Mouse (Mus musculus): ENCODE data around the gene Vav3. TPM values are rescaled to one million over a fixed set of nuclear protein-coding genes. Genes with fewer than 3 reads are reported as not detected.

Gene Vav3
- total and polyA plus RNA-seq, 3 experiments = 0.08 TPM; not detected in 2

DNA sequence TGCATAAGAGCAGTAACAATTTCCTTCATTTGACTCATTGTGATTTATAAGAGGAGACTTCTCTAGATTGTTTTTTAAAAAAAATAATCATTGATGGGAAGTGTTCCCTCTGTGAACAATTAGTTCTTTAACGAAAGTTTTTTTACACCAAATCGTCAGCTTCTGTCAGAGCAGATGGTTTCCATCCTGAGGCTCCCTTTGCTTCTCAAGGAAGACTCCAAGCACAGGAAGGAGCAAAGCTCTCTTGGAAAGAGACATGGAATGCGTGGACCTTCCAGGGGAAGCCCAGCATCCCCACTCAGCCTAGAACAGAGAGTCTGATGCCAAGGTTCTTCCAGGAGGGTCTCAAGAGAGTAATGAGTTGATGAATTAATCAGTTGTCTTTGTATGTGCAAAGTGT lies 281.3 kb downstream of the Vav3 start:
- no peak for TF ChIP-seq JUND (conservative IDR thresholded peaks at IDR 0.05; ENCODE audit: low read depth, low read length)
- no peak overlapping the region for H3K4me3 ChIP-seq (replicated peaks in 1 of 3; ENCODE audit: low read depth in 2 of 3, low read length in 2 of 3, poor library complexity in 1 of 3)
- in situ Hi-C loops (cut with MboI; ENCODE audit: low pct_ligation_motif_present, low pct_unique_long_range_greater_than_20kb, low sequenced_read_pairs) = no loop called here

DNA sequence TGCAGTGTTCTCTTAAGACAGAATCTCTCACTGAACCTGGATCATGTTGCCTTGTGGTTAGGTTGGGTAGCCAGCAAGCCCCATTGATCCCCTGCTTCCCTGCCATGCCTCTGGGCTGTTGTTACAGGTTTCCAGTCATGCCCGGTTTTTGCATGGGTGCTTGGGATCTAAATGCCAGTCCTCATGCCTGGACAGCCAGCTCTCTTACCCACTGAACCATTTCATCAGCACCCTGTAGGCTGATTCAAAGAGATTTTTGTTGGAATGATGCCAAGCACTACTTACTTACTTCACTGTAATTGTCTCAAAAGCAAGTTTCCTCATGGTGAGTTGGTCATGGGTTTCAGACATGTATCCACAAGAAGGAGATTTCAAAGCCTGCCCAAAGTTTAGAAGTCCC lies 281.9 kb downstream of the Vav3 start:
- dilution Hi-C loops (cut with MboI; ENCODE audit: extremely low pct_ligation_motif_present, extremely low pct_unique_long_range_greater_than_20kb, low sequenced_read_pairs) = no loop called here
- Histone ChIP-seq H3K27me3 (replicated peaks) (no peaks in the 10 kb centered on the region), H3K27ac (ENCODE audit: insufficient read depth, low read depth) (no peak overlapping the region), H3K9ac (ENCODE audit: insufficient read depth, low read depth) (no peak overlapping the region), H3K4me1 (ENCODE audit: control insufficient read depth in 1 of 2, insufficient read depth in 2 of 2) (no peaks in the 10 kb centered on the region), H3K4me2 (ENCODE audit: insufficient read depth, low read depth, poor library complexity, severe bottlenecking) (no peak overlapping the region), H3K79me2 (replicated peaks; ENCODE audit: control insufficient read depth, extremely low read depth, insufficient read depth, poor library complexity, severe bottlenecking) (no peaks in the 10 kb centered on the region), H3K9me3 (replicated peaks; ENCODE audit: low read length) (peaks cover 23% of the 10 kb centered on the region), H3K36me3 (replicated peaks in 1 of 2; ENCODE audit: control insufficient read depth in 1 of 2, insufficient read depth in 1 of 2, low read length in 1 of 2) (no peaks in the 10 kb centered on the region), H3K4me3 (replicated peaks in 1 of 3; ENCODE audit: low read depth in 2 of 3, low read length in 2 of 3, poor library complexity in 1 of 3) (no peak overlapping the region)
- DNase-seq (ENCODE audit: extremely low read depth) = no peak
- in situ Hi-C loops (cut with MboI; ENCODE audit: low pct_ligation_motif_present, low pct_unique_long_range_greater_than_20kb, low sequenced_read_pairs) = no loop called here
- no peak for TF ChIP-seq TBP (conservative IDR thresholded peaks at IDR 0.05; ENCODE audit: low read depth, low read length)
- no peak for TF ChIP-seq USF1 (IDR thresholded peaks at IDR 0.05; ENCODE audit: low read depth, low read length)
- TF ChIP-seq RAD21 (IDR thresholded peaks at IDR 0.05; ENCODE audit: low read depth, low read length) = no peak
- no peak for TF ChIP-seq MAZ (IDR thresholded peaks at IDR 0.05; ENCODE audit: low read depth, low read length)
- TF ChIP-seq MAX (IDR thresholded peaks at IDR 0.05; ENCODE audit: low read length) = no peak
- no peak for TF ChIP-seq CTCF (conservative IDR thresholded peaks at IDR 0.05 in 1 of 2, IDR thresholded peaks at IDR 0.05 in 1 of 2; ENCODE audit: low read depth in 2 of 2, low read length in 2 of 2)
- TF ChIP-seq POLR2AphosphoS2 (IDR thresholded peaks at IDR 0.05; ENCODE audit: low read depth, low read length) = no peak
- no peak for TF ChIP-seq ZKSCAN1 (IDR thresholded peaks at IDR 0.05; ENCODE audit: borderline replicate concordance, low read depth, low read length)
- TF ChIP-seq CHD2 (IDR thresholded peaks at IDR 0.05; ENCODE audit: low read length) = no peak
- TF ChIP-seq ZNF384 (IDR thresholded peaks at IDR 0.05; ENCODE audit: low read depth, low read length) = no peak
- TF ChIP-seq RCOR1 (conservative IDR thresholded peaks at IDR 0.05; ENCODE audit: low read depth, low read length) = no peak

More for the DNA sequence above, 281.3 kb downstream of the Vav3 start:
- Histone ChIP-seq H3K4me1 (ENCODE audit: control insufficient read depth in 1 of 2, insufficient read depth in 2 of 2) (no peaks in the 10 kb centered on the region), H3K9me3 (replicated peaks; ENCODE audit: low read length) (peaks cover 21% of the 10 kb centered on the region), H3K27ac (ENCODE audit: insufficient read depth, low read depth) (no peak overlapping the region), H3K79me2 (replicated peaks; ENCODE audit: control insufficient read depth, extremely low read depth, insufficient read depth, poor library complexity, severe bottlenecking) (no peaks in the 10 kb centered on the region), H3K4me2 (ENCODE audit: insufficient read depth, low read depth, poor library complexity, severe bottlenecking) (no peak overlapping the region), H3K36me3 (replicated peaks in 1 of 2; ENCODE audit: control insufficient read depth in 1 of 2, insufficient read depth in 1 of 2, low read length in 1 of 2) (no peaks in the 10 kb centered on the region), H3K9ac (ENCODE audit: insufficient read depth, low read depth) (no peak overlapping the region), H3K27me3 (replicated peaks) (no peaks in the 10 kb centered on the region)
- DNase-seq (ENCODE audit: extremely low read depth) = no peak
- dilution Hi-C loops (cut with MboI; ENCODE audit: extremely low pct_ligation_motif_present, extremely low pct_unique_long_range_greater_than_20kb, low sequenced_read_pairs) = no loop called here

DNA sequence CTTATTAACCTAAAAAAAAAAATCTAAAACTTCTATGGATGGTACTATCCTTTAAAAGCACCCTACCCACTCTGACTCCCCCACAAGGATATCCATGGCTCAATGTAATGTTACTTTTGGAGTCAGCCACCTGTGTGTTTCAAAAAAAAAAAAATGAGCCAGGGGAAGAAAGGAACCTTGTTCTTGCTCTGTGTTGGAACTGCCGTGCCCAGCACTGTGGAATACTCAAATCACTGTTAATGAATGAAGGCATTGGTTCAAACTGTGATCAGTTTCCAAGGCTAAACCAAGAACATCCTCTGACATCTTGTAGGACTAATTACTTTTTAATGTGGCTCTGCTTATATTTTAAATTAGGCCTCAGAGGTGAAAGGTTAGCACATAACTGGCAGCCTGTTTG lies 282.4 kb downstream of the Vav3 start:
- Histone ChIP-seq H3K9me3 (replicated peaks; ENCODE audit: low read length) (peaks cover 26% of the 10 kb centered on the region), H3K4me1 (ENCODE audit: control insufficient read depth in 1 of 2, insufficient read depth in 2 of 2) (no peaks in the 10 kb centered on the region), H3K9ac (ENCODE audit: insufficient read depth, low read depth) (no peak overlapping the region), H3K27me3 (replicated peaks) (no peaks in the 10 kb centered on the region), H3K79me2 (replicated peaks; ENCODE audit: control insufficient read depth, extremely low read depth, insufficient read depth, poor library complexity, severe bottlenecking) (no peaks in the 10 kb centered on the region), H3K4me3 (replicated peaks in 1 of 3; ENCODE audit: low read depth in 2 of 3, low read length in 2 of 3, poor library complexity in 1 of 3) (no peak overlapping the region), H3K4me2 (ENCODE audit: insufficient read depth, low read depth, poor library complexity, severe bottlenecking) (no peak overlapping the region), H3K27ac (ENCODE audit: insufficient read depth, low read depth) (no peak overlapping the region), H3K36me3 (replicated peaks in 1 of 2; ENCODE audit: control insufficient read depth in 1 of 2, insufficient read depth in 1 of 2, low read length in 1 of 2) (no peaks in the 10 kb centered on the region)
- in situ Hi-C loops (cut with MboI; ENCODE audit: low pct_ligation_motif_present, low pct_unique_long_range_greater_than_20kb, low sequenced_read_pairs) = no loop called here
- dilution Hi-C loops (cut with MboI; ENCODE audit: extremely low pct_ligation_motif_present, extremely low pct_unique_long_range_greater_than_20kb, low sequenced_read_pairs) = no loop called here
- DNase-seq (ENCODE audit: extremely low read depth) = no peak
- TF ChIP-seq ELF1 (IDR thresholded peaks at IDR 0.05; ENCODE audit: low read depth, low read length) = no peak
- no peak for TF ChIP-seq HCFC1 (IDR thresholded peaks at IDR 0.05; ENCODE audit: low read depth, low read length)
- TF ChIP-seq MAZ (IDR thresholded peaks at IDR 0.05; ENCODE audit: low read depth, low read length) = no peak
- TF ChIP-seq ZMIZ1 (IDR thresholded peaks at IDR 0.05; ENCODE audit: low read depth, low read length) = no peak
- no peak for TF ChIP-seq JUND (conservative IDR thresholded peaks at IDR 0.05; ENCODE audit: low read depth, low read length)
- no peak for TF ChIP-seq SIN3A (IDR thresholded peaks at IDR 0.05; ENCODE audit: low read length)
- no peak for TF ChIP-seq PAX5 (IDR thresholded peaks at IDR 0.05; ENCODE audit: low read length)
- no peak for TF ChIP-seq MAX (IDR thresholded peaks at IDR 0.05; ENCODE audit: low read length)
- no peak for TF ChIP-seq NRF1 (IDR thresholded peaks at IDR 0.05; ENCODE audit: low read depth, low read length)
- no peak for TF ChIP-seq POLR2AphosphoS2 (IDR thresholded peaks at IDR 0.05; ENCODE audit: low read depth, low read length)
- TF ChIP-seq ZC3H11A (IDR thresholded peaks at IDR 0.05; ENCODE audit: low read depth, low read length) = no peak
- TF ChIP-seq BHLHE40 (IDR thresholded peaks at IDR 0.05; ENCODE audit: low read depth, low read length) = no peak
- no peak for TF ChIP-seq NELFE (IDR thresholded peaks at IDR 0.05; ENCODE audit: low read depth, low read length)
